Mouse (Mus musculus) testis, adult 2 months (tissue): ENCODE data around the gene Vmn2r96.
"Not testable (repeated sequence)": the region's sequence is repeated elsewhere in the genome, so short reads cannot be mapped to it uniquely, and the experiment has no call there.

ENCODE experiments used
- CTCF ChIP-seq: fragments of 200-500 bp; IDR thresholded peaks from 2 replicates; pipeline ENCODE4 v1.5.1; 2012; ENCODE audit warnings: low read depth, mild to moderate bottlenecking, inconsistent platforms, low read length, moderate library complexity; ENCODE audit not compliant: control insufficient read depth, insufficient read depth, insufficient replicate concordance
- POLR2A ChIP-seq: fragments of 200-500 bp; IDR thresholded peaks from 2 replicates; pipeline ENCODE4 v1.6.1; 2012; ENCODE audit warnings: low read depth, mild to moderate bottlenecking, inconsistent platforms, low read length, moderate library complexity; ENCODE audit not compliant: control insufficient read depth

GRCm38 (mm10) chr17:18558212-18559158, 14.5 kb upstream of the Vmn2r96 start:
- not testable (repeated sequence) for TF ChIP-seq POLR2A, CTCF
